Mouse (Mus musculus): Measurements from ENCODE around the gene Large2.

DNA sequence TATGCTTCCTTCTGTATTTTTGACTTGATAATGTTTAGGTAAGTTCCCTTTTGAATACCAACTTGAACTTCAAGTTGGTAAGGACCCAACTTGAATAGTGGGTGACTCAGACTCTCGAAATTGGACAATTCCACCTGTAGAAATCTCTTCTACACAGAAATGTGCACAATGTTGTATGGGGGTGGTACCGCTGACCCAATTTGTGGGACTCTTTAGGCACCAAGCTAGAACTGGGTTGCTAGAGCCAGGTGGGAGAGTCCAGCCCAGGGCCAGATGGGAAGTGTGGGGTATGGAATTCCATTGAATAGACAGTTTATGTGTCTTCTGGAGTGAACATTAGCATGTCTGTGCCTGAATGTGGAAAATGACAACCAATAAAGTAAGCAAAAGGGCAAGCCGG is 20.9 kb upstream of the Large2 start:
- TF ChIP-seq CTCF (IDR thresholded peaks at IDR 0.05) (no peak), EP300 (IDR thresholded peaks at IDR 0.05; ENCODE audit: insufficient read depth, low read depth, low read length) (no peak)

All from heart, adult 2 months (tissue).